Mouse (Mus musculus): ENCODE results near the gene Itgb3.
"Not testable (repeated sequence)": the region's sequence is repeated elsewhere in the genome, so short reads cannot be mapped to it uniquely, and the experiment has no call there.

Gene Itgb3

DNA sequence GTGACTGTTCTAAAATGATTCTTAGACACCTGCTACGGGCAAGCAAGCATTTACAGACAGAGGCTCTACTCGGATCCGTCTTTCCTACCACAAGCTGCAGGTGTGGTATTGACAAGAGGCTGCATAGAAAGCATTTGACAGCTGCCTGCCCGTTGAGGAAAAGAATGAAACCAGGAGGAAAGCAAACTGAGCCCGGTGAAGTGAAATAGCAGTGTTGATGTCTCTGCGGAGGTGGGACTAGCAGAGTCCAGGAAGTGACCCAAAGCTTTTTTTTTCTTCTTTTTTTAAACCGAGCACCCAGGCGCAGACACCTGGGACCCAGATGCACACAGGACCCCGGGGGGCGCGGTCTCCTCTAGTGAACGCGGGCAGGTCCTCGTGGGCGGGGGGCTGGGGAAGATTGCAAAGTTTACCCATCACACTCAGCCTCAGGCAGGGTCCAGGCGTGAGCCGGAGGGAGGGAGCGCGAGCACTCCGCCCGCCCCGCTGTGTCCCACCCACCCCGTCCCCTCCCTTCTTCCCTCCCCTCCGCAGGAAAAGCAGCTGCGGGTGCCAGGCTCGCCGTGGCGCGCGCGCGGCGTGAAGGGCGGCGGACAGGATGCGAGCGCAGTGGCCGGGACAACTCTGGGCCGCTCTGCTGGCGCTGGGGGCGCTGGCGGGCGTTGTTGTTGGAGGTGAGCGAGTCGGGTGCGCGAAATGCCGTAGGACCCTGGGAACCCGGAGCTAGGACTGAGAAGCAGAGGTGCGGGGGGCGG, at the start of gene Itgb3:
TSS of gene Itgb3 (plus strand) at position 510 of the 755 bp plus-strand sequence.
- peak; percentile 43 to 67 for DNase-seq (ENCODE audit: low spot score in 2 of 2)

DNA sequence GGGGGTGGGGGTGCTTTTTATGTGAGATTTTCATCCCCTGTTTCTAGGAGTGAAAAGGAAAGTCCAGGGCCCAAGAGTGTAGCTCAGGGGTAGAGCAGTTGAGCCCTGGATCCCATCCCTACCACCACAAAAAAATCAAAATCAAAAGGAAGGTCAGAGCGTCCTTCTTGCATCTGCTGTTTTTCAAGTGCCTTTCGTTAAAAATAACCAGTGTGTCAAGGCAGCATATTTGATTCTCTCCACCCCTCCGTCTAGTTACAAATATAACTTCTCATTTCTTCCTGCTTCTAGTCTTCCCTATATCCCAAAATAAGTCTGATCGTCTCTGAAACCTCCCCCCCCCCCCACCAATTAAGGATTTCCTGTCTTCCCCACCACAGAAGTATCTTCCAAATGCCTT, 49.7 kb upstream of the Itgb3 start:
- DNase-seq (ENCODE audit: low spot score in 2 of 2), result no peak

DNA sequence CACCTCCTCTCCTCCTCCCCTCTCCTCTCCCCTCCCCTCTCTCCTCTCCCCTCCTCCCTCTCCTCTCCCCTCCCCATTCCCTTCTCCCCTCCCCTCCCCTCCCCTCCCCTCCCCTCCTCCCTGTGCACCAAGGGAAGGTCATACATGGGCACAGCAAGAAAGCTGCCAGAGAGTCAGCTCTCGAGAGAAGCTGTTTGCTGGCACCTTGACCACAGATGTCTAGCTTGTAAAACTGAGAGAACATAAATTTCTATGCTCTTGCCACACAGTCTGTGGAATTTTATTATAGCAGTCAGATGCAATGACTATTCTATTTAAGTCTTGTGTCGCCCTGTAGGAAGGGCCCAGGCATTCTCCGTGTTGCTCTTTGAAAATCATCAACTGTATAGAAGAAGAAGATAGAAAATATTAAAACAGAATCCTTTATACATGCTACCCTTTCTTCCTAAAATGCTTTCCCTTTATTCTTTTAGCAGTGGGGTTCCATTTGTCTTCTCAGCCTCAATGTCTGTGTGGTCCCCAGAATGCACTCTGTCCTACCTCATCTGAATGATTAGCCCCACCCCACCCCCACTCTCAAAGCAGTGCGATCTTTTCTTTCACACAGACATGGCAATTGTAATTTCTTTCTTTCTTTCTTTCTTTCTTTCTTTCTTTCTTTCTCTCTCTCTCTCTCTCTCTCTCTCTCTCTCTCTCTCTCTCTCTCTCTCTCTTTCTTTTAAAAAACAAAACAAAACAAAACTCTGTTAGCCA, 49.0 kb upstream of the Itgb3 start:
- no peak for DNase-seq (ENCODE audit: low spot score in 2 of 2)

DNA sequence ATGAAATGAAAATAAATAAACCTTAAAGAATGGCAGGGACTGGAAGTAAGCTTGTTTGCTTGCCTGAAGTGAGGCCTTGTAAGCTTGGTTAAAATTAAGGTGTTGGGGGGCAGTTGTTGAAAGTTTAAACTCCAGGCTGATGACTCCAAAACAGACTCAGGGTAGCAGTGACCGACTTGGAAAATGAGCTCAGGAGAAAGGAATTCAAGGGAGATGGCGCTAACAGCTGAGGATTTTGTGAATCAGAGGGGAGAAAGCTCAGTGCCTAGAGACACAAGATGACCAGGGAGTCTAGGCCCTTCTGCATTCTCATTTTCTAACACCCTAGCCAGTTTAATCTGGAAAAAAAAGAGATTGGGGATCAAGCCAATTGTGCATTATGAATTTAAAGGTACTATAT, 46.8 kb upstream of the Itgb3 start:
- DNase-seq (ENCODE audit: low spot score in 2 of 2), result no peak

DNA sequence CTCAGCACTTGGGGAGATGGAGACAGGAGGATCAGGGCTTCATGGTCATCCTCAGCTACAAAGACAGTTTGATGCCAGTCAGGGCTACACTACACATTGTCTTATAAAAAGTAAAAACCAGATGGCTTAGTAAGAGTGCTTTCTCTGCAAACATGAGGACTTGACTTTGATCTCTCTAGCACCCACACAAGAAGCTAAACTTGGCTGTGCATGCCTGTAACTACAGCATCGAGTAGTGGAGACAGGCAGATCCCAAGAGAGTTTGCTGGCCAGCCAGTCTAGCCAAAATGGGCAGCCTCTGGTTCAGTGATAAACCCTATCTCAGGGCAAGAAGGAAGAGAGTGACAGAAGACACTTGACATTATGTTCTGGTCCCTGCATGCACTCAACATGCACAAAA, 44.3 kb upstream of the Itgb3 start:
- DNase-seq (ENCODE audit: low spot score in 2 of 2), result no peak

DNA sequence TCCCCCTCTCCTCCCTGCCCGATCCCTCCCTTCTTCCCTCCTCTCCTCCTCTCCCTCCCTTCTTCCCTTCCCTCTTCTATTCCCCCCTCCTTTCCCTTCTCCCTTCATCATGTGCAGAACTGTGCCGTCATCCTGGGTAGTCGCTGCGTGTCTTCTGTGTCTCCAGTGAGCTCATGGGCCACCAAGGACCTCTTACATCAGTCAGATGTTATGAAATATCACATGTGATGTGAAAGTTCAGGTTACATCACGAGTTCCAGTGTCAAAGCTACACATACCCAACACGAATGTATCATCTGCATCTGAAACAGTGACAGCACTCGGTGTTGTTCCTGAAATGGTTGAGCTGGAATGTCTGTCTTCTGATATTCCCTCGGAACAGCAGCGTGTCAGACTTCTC, 42.6 kb upstream of the Itgb3 start:
- no peak for DNase-seq (ENCODE audit: low spot score in 2 of 2)

DNA sequence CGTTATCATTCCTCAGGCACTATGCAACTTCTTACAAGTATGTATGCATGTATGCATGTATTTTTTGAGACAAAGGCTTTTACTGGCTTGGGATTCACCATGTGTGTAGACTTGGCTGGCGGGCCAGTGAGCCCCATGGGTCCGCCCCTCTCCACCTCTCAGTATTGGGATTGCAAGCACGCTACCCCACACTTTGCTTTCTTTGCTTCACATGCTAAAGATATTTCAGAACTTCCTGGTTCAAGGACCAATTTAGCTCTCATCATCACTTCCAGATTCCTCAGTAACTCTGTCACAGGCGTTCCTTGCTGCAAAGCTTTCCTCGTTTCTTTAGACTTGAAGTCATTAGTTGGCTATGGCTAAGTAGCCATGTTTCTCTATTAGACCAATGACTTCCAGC, 41.7 kb upstream of the Itgb3 start:
- DNase-seq (ENCODE audit: low spot score in 2 of 2), result no peak

DNA sequence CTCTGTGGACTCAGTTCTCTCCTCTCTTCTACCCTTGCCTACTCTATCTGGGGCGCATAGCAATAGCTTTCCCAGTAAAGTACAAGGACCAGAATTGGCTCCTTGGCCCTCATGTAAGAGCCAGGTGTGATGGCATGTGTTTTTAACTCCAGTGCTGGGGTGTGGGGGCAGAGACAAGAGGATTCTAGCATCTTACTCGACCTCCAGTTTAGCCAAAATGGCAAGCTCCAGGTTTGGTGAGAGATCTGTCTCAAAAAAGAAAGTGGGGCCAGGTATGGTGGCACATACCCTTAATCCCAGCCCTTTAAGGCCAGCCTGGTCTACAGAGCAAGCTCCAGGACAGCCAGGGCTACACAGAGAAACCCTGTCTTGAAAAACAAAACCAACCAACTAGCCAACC, 41.0 kb upstream of the Itgb3 start:
- no peak for DNase-seq (ENCODE audit: low spot score in 2 of 2)

DNA sequence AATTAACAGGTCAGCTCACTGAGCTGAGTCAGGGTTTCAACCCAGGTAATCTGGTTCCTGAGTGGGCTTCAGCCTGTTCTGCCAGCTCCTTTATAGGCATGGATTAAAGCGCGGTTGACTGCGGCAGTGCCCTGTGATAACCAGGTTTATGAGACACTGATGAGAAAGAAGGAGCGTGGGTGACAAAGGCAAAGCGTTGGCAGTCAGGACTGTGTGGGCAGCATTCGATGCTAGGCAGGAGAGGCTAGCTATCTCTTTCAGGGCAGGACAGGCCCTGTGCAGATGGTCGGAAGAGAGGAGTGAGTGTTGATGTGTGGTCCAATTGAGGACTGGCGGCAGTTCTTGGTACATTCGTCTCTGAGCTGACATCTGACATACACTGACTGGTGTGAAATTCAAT, 40.1 kb upstream of the Itgb3 start:
- no peak for DNase-seq (ENCODE audit: low spot score in 2 of 2)

DNA sequence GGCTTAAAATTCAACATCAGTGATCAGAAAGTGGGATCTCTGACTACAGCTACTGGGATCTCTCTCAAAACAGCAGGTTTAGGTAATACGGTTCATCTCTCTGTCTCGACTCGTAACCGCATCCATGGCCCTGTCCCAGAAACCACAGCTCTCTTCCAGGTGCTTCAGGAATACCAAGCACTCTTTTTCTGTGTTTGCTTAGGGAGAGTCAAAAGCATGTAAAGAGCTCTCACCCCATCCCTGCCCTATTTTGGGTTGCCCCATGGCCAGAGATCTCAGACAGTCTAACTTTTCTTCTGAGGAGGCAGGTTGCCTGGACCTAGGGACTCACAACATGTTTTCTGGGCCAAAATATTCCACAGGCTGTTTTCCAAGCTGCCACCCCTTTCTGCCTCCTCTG, 39.5 kb upstream of the Itgb3 start:
- no peak for DNase-seq (ENCODE audit: low spot score in 2 of 2)

DNA sequence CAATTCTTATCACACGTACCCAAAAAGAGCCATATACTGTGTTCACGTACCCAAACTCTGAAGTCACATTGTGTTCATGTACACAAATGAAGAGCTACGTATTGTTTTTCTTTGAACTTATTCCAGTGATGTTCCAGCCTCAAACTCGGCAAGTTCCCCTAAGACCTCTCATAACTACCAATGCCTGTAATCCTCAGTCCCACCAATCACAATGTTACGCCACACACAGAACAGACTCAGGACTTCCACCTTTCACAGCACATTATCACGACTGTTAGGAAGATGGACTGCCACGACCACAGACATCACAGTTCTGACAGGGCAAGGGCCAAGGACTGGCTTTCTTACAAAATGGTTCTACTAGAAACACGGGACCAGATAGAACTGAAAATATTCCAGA, 37.3 kb upstream of the Itgb3 start:
- not testable (repeated sequence) for DNase-seq (ENCODE audit: low spot score in 2 of 2)

DNA sequence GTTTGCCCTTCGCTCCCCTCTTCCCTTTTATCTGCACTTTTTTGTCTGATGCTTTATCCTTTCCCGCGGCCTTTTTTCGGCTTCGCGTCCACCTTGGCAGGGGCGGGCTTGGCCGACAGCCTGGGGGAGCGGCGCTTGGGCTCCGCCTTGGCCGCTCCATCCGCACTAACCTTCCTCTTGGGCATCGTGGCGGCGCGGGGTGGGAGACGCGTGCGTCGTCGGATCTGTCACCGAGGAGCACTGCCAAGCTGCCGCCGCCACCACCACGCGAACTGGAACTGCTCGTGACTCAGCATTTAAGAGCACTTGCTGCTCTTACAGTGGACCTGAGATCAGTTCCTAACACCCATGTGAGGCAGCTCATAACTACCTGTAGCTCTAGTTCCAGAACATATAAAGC, 36.4 kb upstream of the Itgb3 start:
- not testable (repeated sequence) for DNase-seq (ENCODE audit: low spot score in 2 of 2)

DNA sequence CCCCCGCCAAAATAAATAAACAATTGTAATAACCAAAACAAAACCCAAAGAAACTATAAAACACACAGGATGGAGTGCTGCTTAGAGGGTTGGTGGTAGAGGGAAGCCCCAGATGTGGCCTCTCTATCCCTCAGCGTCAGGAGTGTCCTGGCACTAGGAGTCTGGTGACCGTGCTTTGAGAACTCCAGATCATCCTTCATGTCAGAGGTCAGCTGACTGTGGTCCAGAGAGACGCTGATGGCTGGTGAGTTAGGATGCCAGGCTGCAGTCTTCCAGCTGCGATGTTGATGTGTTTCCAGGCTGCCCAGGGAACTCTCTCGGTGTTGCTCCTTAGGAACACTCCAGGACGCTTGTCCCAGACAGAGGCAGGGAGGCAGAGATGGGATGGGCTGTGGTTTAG, 35.7 kb upstream of the Itgb3 start:
- no peak for DNase-seq (ENCODE audit: low spot score in 2 of 2)

DNA sequence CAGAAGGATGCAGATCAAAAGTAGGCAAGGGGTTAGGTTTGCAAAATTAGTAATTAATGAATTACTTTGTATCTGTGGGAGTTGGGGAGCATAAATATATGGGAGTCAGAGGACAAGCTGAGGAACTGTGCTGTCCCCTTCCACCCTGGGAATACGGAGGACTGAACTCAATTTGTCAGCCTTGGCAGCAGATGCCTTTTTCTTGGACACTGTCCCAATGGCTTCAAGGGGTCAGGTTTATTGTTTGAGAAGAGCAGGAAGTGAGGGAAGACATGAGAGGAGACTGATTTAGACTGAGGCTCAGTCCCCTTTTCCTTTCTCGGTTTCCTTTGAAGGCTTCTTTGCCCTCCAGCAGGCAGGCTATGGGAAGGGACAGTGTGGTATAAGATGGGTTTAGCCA, 35.2 kb upstream of the Itgb3 start:
- DNase-seq (ENCODE audit: low spot score in 2 of 2), result no peak

DNA sequence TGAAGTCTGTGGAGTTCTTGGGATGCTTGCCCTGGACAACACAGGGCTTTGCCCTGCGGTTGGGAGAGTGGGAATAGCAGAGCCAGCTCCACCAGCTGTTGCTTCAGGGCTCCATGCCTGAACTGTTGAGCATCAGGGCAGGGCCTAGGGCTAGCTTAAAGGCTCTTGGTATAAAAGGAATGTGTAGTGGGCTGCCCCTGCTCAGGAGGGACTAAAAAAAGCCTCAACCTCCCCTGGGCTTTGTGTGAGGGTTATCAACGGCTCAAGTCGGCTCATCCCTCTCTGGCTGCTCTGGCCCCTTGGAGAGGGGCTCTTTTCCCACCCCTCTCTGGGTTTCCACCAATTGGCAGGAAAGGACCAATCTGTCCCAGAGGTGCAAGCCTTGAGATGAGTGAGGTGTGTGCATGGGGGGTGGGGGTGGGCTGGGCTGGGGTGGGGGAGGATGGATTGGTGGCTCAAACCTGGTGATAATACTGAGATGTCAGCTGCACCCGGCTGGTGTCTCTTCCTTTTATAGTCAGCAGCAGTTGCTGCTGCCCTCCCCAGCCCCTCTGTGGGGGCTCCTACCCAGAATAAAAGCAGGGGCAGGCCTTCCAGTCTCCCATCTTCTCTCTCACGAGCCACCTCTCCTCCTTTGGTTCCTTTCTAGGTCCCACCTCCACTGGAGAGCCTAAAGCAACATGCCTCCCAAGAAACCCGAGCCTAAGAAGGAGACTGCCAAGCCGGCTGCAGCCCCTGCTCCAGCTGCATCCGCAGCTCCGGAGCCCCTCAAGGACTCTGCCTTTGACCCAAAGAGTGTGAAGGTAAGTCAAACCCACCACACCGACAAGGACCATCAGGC, 30.8 kb upstream of the Itgb3 start:
- DNase-seq (ENCODE audit: low spot score in 2 of 2), result no peak

DNA sequence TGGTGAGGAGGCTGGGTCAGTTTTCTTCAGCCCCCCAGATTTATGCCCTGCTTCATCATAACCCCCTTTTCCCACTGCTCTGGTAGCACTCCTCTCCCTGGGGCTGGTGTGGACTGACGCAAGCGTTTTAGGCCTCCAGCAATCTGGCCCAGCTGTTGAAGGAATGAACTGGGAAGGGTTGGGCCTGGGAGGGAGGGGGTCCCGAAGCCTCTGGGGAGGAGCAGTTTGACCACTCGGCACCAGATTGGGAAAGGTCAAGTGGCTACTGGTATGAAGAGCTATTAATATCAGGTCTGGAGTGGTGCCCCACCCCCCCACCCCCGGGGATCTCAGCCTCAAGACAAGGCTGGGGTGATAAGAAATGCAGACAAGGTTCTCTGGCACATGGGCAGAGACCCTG, 29.7 kb upstream of the Itgb3 start:
- DNase-seq (ENCODE audit: low spot score in 2 of 2), result no peak

DNA sequence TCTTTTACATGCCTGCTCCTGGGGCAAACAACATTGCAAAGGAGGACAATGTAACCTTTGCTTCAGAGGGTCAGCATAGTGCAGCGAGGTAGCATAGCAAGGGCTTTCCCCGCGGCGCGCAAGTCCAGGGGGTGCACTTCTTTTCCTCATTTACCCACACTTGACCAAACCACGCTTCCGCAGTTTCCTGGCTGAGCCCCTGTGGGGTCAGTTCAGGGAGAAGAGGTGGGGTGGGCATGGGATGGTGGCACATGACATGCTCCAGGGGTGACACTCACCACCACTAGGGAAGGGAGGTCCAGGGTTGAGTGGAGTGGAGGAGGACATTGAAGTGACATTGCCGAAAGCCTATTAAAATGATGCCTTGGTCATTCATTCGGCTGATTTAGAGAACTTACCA, 28.7 kb upstream of the Itgb3 start:
- DNase-seq (ENCODE audit: low spot score in 2 of 2), result no peak

DNA sequence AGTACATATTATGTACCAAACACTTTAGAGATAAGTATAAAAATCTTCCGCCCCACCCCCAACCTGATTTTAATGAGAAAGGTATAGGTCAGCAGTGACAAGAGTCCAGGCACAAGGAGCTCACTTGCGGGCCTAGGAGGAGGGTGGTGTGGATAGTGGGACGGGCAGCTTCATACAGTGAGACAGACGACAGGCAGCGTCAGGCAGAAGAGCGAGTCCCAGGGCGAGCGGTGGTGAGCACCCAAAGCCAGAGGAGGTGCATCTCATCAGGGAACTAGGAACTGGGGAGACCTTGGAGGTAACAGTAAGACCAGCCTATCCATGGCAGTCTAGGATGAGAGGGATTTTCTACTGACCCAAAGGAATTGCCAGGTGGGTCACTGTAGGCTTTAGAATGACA, 28.2 kb upstream of the Itgb3 start:
- no peak for DNase-seq (ENCODE audit: low spot score in 2 of 2)

DNA sequence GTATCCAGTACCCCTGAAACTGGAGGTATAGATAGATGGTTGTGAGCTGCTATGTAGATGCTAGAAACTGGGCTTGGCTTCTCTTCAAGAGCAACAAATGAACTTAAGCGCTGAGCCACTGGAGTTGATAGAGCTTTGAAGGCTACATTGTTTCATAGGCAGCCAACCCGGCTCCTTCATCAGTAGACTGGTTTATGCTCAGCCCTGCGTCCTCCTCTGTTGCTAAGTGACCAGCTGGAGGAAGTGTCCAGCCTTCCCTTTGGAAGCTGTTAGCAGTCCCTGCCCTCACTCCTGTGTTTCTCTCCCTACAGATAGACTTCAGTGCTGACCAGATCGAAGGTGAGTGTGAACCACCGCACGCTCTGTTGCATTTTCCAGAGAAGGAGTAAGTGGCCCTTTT, 27.7 kb upstream of the Itgb3 start:
- DNase-seq (ENCODE audit: low spot score in 2 of 2), result no peak

DNA sequence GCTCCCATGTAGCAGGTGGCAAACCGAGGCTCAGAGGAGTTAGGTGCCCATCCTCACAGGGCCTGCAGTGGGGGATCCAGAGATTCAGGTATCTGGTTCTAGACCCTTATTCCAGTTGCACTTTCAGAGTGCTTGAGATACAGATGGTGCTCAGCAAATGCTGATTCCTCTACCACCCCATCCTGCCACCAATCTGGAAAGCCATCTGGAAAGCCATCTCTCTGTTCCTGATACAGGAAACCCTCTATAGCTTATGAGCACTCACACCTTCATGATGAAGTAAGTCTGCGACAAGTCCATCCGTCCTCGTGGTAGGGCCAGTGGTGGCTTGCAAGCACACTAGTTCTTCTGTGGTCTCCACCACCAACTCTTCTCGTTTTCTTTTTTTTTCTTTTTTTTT, 27.2 kb upstream of the Itgb3 start:
- DNase-seq (ENCODE audit: low spot score in 2 of 2), result no peak

DNA sequence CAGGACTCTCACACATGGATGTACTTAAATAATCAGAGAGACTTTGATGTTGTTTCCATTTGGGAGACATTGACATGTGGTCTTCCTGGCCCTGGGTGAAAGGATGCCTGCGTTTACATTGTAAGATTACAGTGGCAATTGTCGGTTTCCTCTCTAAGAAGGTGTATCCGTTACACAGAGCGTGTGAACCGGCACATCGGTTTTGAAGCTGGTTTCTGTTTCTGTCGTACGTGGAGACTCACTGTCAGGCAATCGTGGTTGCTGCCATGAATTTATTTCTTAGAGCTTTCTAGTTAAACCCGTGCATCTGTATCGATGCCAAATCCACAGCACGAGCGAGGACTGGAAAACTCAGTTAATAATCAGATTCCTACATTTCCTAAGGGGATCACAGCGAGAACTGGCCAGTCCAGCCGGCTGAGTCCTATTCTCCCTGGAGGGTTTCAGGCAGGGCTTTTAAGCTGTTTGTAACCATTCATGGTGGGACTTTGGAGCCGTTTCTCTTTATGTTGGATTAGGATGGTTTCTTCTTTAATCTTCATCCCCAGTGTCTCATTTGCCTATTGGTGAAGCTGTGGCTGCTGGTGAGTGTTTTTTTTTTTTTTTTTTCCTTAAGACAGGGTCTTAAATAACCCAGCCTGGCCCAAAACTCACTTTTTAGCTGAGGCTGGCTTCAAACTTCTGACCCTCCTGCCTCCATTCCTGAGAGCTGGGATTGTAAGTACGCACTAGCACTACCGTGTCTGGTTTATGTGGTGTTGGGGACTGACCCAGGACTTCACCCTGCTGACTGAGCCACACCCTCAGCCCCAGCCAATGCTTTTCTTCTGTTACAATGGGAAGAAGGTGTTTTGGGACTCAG, 26.1 kb upstream of the Itgb3 start:
- DNase-seq (ENCODE audit: low spot score in 2 of 2), result peak in 1 of 2 experiments; percentile 31

DNA sequence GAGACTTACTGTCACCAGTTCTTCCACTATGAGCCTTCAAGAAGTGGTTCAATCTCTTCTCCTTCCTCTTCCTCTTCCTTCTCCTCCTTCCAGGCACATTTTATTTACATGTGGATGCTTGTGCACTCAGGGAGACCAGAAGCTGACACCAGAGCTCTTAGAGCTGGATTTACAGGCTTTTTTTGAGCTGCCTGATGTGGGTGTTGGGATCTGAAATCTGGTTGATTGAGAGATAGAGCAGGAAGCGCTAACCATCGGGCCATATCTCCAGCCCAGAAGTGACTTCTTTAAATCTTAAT, 25.5 kb upstream of the Itgb3 start:
- no peak for DNase-seq (ENCODE audit: low spot score in 2 of 2)

All from thymus, postnatal 10 days (tissue).